Mouse (Mus musculus) adrenal gland, postnatal 14 days (tissue): ENCODE results near the gene Ap1m2. TPM values are rescaled to one million over a fixed set of nuclear protein-coding genes. Genes with fewer than 3 reads are reported as not detected.
"Not testable (repeated sequence)": the region's sequence is repeated elsewhere in the genome, so short reads cannot be mapped to it uniquely, and the experiment has no call there.

ENCODE experiments used
- DNase-seq: peaks from one replicate; pipeline ENCODE4 v3.0.0; 2021; ENCODE audit warnings: mixed read lengths
- total RNA-seq: library from RNA; stranded (reverse); gene quantifications from 2 replicates; pipeline ENCODE4 v1.2.3, GENCODE M21; 2021

Gene Ap1m2
- total RNA-seq, 1 experiment from 2014 or later, result not detected

DNA sequence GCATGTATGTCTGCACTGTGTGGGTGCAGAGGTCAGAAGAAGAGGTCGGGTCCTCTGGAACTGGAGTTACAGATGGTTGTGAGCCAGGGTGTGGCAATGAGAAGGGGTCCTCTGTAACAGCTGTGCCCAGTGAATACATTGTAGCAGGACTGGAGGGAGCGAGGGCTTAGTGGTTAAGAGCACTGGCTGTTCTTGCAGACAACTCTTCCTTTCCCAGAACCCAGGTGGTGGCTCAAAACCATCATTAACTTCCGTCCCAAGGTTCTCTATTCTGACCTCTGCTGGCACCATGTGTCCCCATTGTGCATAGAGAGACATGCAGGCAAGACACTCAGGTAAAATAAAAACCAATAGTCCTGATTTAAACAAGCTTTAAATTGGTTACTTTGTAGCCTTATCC is 15.4 kb upstream of the Ap1m2 start:
- no peak for DNase-seq

DNA sequence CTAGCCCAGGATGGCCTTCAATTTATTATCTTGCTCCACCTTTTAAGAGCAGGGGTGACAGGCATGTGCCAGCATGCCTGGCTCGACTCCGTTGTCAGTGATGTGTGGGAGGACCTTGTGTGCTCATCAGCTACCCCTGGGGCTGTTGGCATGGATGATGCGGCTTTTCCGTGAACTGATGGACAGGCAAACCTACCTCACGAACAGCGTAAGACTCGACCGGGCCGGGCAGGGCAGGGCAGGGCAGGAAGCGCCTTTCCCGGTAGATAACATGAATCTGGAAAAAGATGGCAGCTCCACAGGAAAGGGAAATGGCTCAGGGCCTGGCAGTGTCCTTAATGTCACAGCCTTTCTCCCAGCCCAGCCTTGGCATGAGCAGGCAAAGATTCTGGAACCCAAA is 12.1 kb upstream of the Ap1m2 start:
- peak; percentile 42 for DNase-seq

DNA sequence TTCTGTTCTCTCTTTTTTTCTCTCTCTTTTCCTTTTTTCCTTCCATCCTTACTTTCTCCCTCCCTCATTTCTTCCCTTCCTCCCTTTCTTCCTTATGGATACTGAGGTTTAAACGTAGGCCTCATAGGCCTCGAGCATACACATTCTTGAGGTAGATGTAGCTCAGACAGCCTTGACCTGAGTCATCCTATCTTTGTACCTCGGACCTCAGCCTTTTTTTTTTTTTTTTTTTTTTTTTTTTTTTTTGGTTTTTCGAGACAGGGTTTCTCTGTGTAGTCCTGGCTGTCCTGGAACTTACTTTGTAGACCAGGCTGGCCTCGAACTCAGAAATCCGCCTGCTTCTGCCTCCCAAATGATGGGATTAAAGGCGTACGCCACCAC is 10.8 kb upstream of the Ap1m2 start:
- not testable (repeated sequence) for DNase-seq

DNA sequence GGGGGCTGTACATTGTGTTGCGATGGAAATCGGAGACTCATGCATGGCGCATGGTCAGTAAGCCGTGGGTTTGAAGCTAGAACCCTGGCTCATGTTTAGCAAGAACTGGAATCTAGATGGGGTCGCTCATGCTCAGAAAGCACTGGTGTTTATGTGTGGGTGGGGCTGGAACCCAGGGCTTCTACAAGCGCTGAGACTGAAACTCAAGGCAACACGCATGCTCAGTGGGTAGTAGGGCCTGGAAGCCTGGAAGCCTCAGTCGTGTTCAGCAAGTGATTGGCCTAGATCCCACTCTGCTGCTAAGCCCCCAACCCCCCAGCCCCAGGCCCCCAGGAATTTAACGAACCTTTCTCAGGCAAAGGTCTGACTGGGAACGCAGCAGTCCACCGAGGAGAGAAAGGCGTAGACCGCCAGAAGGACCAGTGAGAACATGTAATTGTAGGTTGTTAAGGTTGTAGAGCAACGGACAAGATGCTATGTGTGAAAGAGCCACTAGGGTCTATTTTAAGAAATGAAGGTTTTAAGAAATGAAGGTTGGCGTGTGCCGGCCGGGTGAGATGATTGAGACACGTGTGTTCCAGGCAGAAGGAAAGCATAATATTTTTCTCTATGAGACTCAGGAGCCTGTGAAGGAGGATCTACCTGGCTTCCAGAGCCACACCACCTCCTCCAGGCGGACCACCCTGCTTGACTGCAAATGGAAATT is 10.2 kb upstream of the Ap1m2 start:
- no peak for DNase-seq

DNA sequence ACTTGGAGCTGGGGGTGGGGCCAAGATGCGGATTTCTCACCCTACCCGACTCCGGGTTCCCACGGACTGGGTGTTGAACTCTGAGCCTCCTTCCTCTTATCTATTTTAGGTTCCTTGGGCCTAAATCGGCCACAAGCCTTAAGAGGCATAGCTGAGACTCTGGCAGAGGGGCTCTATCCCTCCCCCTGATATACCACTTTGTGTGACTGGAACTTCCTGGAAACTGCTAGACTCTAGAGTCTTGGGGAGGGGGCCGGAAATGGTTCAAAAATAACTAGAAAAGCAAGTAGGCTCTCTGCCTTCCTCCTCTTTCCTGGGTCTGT is 9.3 kb upstream of the Ap1m2 start:
- peak; percentile 38 for DNase-seq

DNA sequence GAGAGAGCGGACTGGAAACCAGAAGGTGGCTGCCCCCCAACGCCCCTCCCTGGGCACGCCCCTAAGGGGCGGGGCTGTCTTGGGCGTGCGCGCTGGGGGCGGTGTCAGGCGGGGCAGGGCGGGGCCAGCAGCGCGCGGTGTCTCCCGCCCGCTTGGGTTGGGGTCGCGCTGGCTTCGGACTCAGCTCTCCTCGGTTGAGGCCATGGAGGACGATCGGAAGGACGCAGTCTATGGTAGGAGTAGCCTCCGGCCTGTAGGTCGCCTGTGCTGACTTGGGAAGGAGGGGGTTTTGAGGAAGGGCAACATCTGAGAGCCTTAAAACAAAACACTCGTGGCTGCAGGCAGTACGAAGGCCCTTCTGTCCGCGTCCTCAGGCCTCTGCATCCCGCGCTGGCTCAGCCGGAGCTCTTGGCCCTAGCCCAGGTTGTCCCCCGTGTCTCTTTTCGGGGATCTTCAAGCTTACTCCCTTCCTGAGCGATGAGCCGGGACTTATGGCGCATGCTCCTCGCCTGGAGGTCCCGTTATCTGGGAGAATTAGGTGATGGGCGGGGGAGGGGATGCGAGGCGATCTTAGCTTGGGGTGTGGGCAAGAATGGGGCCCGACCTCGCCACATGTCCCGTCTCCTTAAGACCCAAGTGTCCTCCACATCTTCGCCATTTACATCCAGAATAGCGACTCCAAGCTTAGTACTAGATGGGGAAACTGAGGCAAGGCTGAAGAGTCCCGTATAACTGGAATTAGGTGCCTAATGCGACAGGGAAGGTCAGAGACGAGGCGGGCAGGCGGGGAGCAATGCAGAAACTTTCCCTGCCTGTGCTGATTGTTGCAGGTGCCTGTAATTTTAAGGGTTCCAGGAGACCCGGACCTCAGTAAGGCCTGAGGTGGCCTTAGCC is 8.7 kb upstream of the Ap1m2 start, which contains the start of gene Slc44a2:
Slc44a2 (plus strand) TSS at position 80 of the 894 bp plus-strand sequence.
- peak; percentile 93 for DNase-seq

DNA sequence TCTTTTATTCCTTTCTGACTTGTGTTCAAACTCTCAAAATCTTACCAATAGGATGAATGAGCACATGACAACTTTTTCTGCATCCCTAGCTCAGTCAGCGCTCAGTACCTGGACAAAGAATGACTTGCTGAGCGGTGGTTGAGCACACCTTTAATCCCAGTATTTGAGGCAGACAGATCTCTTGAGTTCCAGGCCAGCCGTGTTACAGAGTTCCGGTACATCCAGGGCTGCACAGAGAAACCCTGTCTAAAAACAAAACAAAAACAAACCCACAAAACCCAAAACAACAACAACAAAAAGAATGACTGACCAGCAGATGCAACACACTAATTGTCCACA is 8.1 kb upstream of the Ap1m2 start:
- DNase-seq, result no peak

DNA sequence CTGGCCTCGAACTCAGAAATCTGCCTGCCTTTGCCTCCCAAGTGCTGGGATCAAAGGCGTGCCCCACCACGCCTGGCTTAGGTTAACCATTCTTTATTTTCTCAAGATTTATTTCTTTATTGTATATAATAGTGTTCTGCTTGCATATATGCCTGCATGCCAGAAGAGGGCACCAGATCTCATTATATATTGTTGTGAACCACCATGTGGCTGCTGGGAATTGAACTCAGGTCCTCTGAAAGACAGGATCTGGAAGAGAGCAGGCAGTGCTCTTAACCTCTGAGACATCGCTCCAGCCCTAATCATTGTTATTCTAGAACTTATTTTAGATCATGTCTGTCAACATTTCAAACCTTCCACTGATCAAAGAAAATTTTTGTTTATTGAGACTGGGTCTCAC is 7.4 kb upstream of the Ap1m2 start:
- DNase-seq, result no peak

DNA sequence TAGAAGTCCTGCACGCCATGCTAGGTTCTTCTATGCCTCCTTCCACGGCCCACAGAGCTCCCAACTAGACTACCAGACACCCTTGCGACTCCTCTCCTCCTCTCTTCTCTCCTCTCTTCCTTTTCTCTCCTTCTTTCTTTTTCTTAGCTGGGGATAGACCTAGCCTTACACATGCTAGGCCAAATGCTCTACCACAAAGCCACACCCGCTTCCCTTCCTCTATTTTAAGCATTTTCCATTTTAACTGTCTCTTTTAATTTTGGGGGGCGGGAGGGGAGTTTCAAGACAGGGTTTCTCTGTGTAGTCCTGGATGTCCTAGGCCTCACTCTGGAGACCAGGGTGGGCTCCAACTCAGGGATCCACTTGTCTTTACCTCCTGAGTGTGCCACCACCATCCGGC is 6.7 kb upstream of the Ap1m2 start:
- DNase-seq, result no peak

DNA sequence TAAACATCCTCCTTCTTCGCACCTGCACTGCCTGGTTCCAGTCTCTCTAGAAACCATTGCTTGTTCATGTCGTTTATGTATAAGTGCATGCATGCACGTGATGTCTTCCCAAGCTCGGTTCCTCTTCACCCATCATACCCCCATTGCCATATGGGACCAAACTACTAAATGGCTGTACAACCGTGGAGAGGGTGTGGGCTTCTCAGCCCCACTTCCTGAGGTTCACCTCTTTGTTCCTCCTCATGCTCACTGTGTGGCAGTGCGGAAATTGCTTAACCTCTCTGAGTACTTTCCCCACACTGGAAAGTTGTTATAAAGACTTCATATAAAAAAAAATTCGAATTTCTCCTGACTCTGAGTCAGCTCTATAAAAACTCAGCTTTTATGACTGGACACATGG is 4.6 kb upstream of the Ap1m2 start:
- DNase-seq, result no peak

DNA sequence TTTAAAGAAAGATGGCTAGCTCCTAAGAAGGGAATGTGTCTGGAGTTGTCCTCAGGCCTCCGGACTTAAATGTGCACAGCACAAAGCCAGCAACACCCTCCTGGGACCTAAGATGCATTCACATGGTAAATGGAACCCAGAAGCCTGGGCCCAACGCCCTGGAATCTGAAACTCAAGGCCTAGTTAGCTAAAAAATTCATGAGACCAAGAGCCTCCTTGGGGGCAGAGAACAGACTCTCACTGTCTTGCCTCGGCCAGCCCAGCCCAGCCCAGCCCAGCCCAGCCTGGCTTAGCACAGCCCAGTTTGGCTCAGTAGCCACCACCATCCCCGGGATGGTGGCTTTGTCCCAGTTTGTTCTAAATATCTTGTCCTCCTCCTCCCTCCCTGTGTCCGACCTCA is 3.3 kb upstream of the Ap1m2 start:
- DNase-seq, result no peak

DNA sequence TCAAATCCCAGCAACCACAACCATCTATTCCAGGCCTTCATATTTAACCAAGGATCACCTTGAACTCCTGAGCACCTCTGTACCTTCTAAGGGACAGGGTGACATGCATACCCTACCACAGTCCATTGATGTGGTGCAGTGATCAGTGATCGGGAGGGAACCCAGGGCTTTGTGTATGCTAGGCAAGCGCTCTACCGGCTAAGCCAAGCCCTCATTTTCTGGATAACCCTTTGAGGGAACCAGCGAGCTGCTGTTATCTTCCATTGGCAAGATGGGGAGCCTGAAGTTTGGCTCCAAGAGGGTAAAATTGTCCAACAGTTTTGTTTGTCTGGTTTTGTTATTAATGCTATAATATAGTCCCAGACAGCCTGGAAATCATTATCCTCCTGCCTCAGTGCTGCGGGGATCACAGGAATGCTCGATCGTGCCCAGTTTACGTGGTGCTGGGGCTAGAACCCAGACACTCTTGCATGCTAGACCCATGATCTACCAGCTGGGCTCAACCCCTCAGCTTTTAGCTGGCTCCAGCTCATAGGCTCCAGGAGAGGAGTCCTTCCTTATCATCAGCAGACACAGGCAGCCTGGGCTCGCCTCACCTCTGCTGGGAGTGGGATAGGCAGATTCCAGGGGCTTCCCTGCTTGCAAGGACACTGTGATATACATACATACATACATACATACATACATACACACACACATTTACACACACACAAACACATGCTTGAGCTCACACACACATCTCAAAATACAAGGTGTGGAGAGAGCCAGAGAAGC is 2.4 kb upstream of the Ap1m2 start:
- no peak for DNase-seq

DNA sequence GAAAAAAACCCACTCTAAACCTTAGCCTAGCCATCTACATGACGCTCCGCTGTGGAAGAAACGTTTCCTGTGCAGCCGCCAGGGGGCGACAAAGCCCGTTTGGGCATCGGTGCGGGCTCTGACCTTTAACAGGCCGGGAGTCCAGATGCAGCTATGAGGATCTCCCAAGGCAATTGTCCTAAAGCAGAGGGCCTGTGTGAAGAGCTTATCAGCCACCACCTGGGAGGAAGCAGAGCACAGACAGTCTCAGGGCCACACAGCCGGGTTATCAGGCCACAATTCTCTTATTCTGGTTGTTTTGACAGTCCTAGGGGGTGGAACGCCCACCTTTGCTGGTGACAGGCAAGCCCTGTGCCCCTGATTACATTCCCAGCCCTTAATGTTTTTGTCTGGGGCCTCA is 1.3 kb upstream of the Ap1m2 start:
- peak; percentile 94 for DNase-seq

DNA sequence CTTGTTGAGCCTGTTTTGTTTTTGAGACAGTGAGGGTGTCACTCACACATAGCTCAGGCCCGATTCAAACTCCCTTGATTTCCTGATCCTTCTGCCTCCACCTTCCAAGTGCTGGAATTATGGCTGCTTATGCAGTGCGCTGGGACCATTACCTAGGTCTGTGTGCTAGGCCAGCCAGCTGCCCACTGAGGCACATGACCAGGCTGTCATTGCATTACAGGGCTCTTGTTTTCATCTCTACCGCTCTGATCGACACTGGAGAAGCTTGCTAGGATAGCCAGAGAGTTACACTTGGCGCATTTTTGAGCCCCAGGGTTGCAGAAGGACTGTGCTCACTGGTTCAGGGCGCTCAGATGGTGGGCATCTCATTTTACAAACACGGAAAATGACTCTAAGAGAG is 442 bp downstream of the Ap1m2 start:
- no peak for DNase-seq

DNA sequence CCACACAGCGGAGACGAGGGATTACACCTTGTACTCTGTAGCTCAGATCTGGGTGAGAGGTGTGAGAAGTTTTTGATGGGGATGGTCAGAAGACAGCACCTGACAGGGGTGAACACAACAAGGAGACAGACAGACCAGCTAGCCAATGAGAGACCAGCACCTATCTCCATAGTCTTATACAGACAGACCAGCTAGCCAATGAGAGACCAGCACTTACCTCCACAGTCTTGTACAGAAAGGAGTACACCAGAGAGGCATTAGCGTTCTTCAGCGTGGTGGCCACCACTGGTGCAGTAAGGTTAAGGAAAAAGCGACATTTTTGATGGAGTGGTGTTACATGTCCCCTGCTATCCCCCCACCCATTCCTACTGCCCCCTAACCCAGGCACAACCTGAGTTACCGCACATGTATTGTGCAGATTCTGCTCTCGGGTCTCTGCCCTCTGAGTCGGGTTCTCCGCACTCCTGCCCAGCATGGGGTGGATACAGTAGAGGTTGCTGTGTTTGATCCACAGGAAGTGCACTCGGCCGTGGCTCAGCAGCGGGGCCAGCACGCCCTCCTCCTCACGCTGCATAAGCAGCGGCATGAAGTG is 2.9 kb downstream of the Ap1m2 start:
- DNase-seq, result no peak

DNA sequence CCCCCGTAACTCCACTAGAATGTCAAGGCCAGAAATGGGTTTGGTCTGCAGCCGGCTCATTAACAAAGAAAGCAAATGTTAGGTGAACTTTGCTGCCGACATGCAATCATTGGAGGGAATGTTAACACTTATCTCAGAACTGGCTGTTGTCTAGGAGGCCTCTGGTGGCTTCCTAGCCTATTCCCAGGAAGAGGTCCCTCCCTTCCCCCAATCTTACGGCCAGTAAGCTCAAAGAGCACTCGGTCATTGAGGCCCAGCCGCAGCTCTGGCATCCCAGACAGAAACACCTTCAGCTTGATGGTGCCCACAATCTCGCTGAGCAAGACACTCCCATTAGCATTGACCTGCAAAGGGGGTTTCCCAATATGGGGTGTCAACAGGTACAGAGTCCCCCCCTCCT is 7.1 kb downstream of the Ap1m2 start:
- DNase-seq, result no peak

DNA sequence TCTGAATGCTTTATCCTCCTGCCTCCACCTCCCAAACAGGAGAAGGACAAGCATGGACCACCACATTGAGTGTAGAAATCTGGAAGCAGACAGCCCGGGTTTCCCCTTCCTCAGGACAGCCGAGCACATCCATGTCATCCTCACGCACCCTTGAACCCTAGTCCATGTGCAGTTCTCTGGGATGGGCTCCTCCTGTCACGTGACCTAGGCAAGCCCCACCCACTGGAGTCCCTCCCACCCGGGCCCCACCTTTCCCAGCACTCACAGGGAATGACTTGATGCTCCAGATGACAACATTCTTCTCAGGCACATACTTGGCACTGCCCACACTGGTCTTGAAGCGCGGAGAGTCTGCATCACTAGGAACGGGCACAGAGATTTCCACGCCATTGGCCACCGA is 13.1 kb downstream of the Ap1m2 start:
- DNase-seq, result no peak

DNA sequence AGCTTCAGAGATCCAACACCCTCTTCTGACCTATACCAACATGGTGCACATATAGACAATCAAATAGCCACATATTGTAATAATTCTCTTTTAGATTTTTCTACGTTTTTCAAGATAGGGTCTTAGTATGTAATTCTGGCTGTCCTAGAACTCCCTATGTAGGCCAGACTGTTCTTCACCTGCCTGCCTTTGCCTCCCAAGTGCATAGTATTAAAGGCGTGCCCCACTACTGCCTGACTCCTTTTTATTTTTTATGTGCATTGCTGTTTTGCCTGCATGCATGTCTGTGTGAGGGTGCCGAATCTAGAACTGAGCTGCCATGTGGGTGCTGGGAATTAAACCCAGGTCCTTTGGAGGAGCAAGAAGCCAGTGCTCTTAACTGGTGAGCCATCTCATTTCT is 19.9 kb downstream of the Ap1m2 start:
- DNase-seq, result no peak

DNA sequence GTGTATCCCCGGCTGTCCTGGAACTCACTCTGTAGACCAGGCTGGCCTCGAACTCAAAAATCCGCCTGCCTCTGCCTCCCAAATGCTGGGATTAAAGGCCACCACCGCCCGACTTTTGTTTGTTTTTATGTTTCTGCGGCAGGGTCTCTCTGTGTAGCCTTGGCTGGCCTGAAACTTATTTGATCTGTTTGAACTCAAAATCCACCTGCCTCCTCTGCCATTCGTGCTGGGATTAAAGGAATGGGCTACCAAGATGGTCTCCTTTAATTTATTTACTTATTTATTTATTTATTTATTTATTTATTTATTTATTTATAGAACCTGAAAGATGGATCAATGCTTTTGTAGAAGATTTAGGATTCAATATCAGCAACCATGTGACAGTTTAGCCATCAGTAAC is 20.3 kb downstream of the Ap1m2 start:
- not testable (repeated sequence) for DNase-seq

DNA sequence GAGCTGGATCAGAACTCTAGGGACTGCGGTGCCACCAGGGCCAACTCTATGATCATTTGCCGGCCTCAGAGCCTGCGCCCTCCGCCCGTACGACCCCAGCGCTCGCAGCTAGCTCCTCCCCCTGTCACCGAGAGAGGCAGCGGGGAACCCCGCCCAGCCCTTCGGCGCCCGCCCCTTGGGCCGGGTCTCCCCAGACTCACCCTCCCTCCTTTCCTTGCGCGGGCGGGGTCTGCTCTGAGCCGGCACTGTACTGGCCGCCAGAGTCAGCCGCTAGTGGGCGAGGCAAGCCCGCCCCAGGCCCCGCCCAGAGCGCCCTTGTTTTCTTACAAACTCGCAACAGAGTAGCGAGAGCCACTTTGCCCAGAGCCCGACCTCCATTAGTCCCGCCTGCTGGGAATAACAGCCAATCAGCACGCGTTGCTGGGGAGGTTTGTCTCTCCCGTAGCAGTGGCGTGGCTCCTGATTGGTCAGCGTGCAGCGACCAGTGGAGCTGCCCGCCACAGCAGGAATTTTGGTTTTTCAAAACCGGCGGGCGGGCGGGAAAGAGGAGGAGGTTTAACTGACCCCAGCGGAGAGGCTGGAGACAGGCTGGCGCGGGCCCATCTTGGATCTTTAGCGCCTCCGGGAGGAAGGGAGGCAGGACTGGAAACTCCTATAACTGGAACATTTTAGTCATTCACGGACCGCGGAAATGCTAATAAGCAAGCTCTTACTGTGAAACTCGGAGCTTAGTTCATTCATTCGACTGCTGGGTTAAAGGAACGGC is 20.9 kb downstream of the Ap1m2 start, which contains the start of gene Cdkn2d:
Cdkn2d (minus strand) TSS at position 386 of the 766 bp plus-strand sequence.
- peak; percentile 100 for DNase-seq

DNA sequence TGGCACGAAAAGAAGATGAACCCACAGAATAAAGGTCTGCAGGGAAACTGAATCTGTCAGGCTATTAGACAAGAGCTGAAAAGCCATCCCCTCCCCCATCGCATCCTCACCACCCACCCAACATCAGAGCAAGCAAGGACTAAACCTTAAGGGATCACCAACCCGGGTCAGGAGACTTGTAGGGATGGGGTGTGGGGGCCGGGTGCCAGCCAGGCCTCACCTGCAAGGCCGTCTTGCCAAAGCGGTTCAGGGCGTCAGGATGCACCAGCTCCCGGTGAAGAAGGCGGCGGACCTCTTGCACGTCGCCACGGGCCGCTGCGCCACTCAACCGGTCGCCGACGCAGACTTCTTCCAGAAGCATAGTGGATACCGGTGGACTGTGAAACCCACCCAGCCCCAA is 21.5 kb downstream of the Ap1m2 start:
- DNase-seq, result no peak

DNA sequence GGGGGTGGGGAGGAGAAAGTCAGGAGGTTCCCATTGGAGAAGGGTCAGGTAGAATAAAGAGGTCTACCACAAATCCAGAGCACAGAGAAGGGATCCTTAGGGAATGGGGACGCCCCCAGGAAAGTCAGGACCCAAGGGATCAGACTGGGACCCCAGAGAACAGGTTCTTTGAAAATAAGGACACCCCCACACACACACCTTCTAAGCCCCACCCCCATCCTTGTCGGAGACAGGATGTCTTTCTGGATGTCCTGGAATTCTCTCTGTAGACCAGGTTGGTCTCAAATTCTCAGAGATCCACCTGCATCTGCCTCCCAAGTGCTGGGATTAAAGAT is 22.8 kb downstream of the Ap1m2 start:
- DNase-seq, result no peak
